8 mouse cellular contexts compared by ENCODE assay signal in the genomic region with DNA sequence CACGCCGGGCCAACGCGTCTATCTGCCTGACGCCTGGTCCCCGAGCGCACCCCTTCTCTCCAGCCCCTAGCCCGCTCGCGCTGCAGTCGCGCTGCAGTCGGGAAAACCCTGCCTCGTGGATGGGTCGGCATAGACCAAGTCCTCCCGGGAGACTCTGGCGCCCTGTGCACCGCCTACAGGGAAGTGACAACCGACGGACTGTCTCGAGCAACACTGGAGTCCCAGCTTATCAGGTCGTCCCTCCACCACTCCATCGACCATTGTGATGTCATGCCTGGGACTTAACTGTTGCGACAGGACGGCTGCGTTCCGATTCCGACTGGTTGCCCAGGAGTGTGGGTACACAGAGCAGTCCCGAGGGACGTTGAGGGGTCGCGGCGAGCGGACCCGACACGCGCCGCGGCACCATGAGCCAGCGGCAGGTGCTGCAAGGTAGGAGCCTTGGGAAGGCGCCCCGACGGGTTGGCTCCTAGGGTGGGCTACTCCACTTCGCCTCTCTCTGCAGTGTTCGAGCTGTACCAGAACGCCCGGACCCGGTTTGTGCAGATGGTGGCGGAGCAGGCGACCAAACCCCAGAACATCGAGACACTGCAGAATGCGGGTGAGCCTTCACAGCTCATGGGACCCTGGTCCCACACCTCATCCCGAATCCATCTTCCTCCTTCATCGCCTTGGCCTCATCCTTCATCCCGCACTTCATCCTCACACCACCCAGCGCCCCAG. TPM values are rescaled to one million over a fixed set of nuclear protein-coding genes. Genes with fewer than 3 reads are reported as not detected.
DNase-seq lines count a peak whose midpoint lies in the region; ATAC-seq and TF ChIP-seq lines count a peak whose summit lies in the region.

No protein-coding gene starts in this region.

- peaks cover 15% of the 10 kb centered on the region for H3K4me1 ChIP-seq in limb, embryonic 10.5 days
- peaks cover 6% of the 10 kb centered on the region; the same call in 1 of the 2 replicates for H3K4me1 ChIP-seq in midbrain, postnatal 0 days (ENCODE audit: insufficient read depth, low read length)

- peak overlapping the region; percentile 24 for H3K4me3 ChIP-seq in limb, embryonic 10.5 days
- no peak overlapping the region for H3K4me3 ChIP-seq in midbrain, postnatal 0 days (ENCODE audit: low read depth, low read length)

- no peaks in the 10 kb centered on the region for H3K9me3 ChIP-seq in limb, embryonic 10.5 days (replicated peaks)
- no peaks in the 10 kb centered on the region for H3K9me3 ChIP-seq in midbrain, postnatal 0 days (ENCODE audit: low read length)

- H3K4me2 ChIP-seq in midbrain, postnatal 0 days (ENCODE audit: low read depth, low read length, poor library complexity, severe bottlenecking) = no peak overlapping the region

- TF ChIP-seq CTCF in midbrain, postnatal 0 days (IDR thresholded peaks at IDR 0.05) = no peak

- no peak overlapping the region for H3K27ac ChIP-seq in limb, embryonic 10.5 days
- no peak overlapping the region for H3K27ac ChIP-seq in midbrain, postnatal 0 days (ENCODE audit: low read depth, low read length)

- DNase-seq in adrenal gland, postnatal 25 days = peak; percentile 3
- DNase-seq in adrenal gland, adult 8-10 months = no peak
- DNase-seq in right cerebral cortex, postnatal 4 days = peak; percentile 26
- no peak for DNase-seq in right cerebral cortex, postnatal 14 days
- DNase-seq in limb, embryonic 10.5 days (ENCODE audit: low spot score) = peak; percentile 66
- no peak for DNase-seq in midbrain, postnatal 0 days (ENCODE audit: low spot score)
- DNase-seq in layer of hippocampus, adult 9-10 months (ENCODE audit: low spot score) = no peak

- ATAC-seq in granulocyte monocyte progenitor cell, adult 5-6 weeks (replicated peaks; ENCODE audit: poor library complexity, severe bottlenecking) = peak; percentile 80
- 0 out of 2 replicates have a peak, but pooled peaks have one; percentile 17 for ATAC-seq in midbrain, postnatal 0 days (ENCODE audit: low FRiP score)

- WGBS in limb, embryonic 10.5 days = under 1% methylated on average over 56 of the region's 56 CpGs
- WGBS in midbrain, postnatal 0 days = under 1% methylated on average over 56 of the region's 56 CpGs

- H3K27me3 ChIP-seq in limb, embryonic 10.5 days (ENCODE audit: low read depth, poor library complexity, severe bottlenecking) = peaks cover 91% of the 10 kb centered on the region
- H3K27me3 ChIP-seq in midbrain, postnatal 0 days (ENCODE audit: insufficient read depth, low read length) = peaks cover 49% of the 10 kb centered on the region

- H3K36me3 ChIP-seq in limb, embryonic 10.5 days = no peaks in the 10 kb centered on the region
- no peaks in the 10 kb centered on the region for H3K36me3 ChIP-seq in midbrain, postnatal 0 days (ENCODE audit: insufficient read depth, low read length)

- H3K9ac ChIP-seq in midbrain, postnatal 0 days (replicated peaks; ENCODE audit: low read length, poor library complexity, severe bottlenecking) = no peak overlapping the region

RNA-seq across cellular contexts. Expression of gene Spag6, which starts 5.0 kb away (rescaled TPM):
- 0.67 TPM in 1 of 2 replicates, not detected in the other for total RNA-seq in adrenal gland, postnatal 25 days (2021)
- total RNA-seq in adrenal gland, adult 8-10 months (2022) = 1 to 10 TPM in 2 of 4 experiments, under 1 TPM in 2; 0.44 to 1.3 (median 1.1) TPM
- not detected in 2 replicates for total RNA-seq in granulocyte monocyte progenitor cell, adult 5-6 weeks (2014; fragmentation: Nextera tagmentation)
- not detected in 2 replicates for total RNA-seq in granulocyte monocyte progenitor cell, adult 5-6 weeks (2017)
- polyA plus RNA-seq in limb, embryonic 10.5 days (2016; fragmentation: Nextera tagmentation; extraction: Ambion mirVana) = not detected in 2 replicates
- not detected in 2 replicates for total RNA-seq in midbrain, postnatal 0 days (2014; rRNA removed)
- not detected in 2 replicates for polyA plus RNA-seq in midbrain, postnatal 0 days (2015; fragmentation: Nextera tagmentation; extraction: Ambion mirVana)

RNA-seq across cellular contexts. Expression of gene Bmi1, which starts 22.0 kb away (rescaled TPM):
- 54.6 and 57.5 TPM in 2 replicates for total RNA-seq in adrenal gland, postnatal 25 days (2021)
- total RNA-seq in adrenal gland, adult 8-10 months (2022) = 10 to 100 TPM; 51.7 to 81.7 (median 64.4) TPM
- 31.9 and 32.1 TPM in 2 replicates for total RNA-seq in granulocyte monocyte progenitor cell, adult 5-6 weeks (2014; fragmentation: Nextera tagmentation)
- 26.6 and 41.9 TPM in 2 replicates for total RNA-seq in granulocyte monocyte progenitor cell, adult 5-6 weeks (2017)
- polyA plus RNA-seq in limb, embryonic 10.5 days (2016; fragmentation: Nextera tagmentation; extraction: Ambion mirVana) = 16.9 and 22.3 TPM in 2 replicates
- 49.1 and 64.4 TPM in 2 replicates for total RNA-seq in midbrain, postnatal 0 days (2014; rRNA removed)
- 11.5 and 13.1 TPM in 2 replicates for polyA plus RNA-seq in midbrain, postnatal 0 days (2015; fragmentation: Nextera tagmentation; extraction: Ambion mirVana)

RNA-seq across cellular contexts. Expression of gene Commd3, which starts 26.6 kb away (rescaled TPM):
- 112 and 116 TPM in 2 replicates for total RNA-seq in adrenal gland, postnatal 25 days (2021)
- total RNA-seq in adrenal gland, adult 8-10 months (2022) = 100 to 1,000 TPM; 115 to 126 (median 121) TPM
- 107 and 136 TPM in 2 replicates for total RNA-seq in granulocyte monocyte progenitor cell, adult 5-6 weeks (2014; fragmentation: Nextera tagmentation)
- 205 and 217 TPM in 2 replicates for total RNA-seq in granulocyte monocyte progenitor cell, adult 5-6 weeks (2017)
- 96.0 and 135 TPM in 2 replicates for polyA plus RNA-seq in limb, embryonic 10.5 days (2016; fragmentation: Nextera tagmentation; extraction: Ambion mirVana)
- 128 and 139 TPM in 2 replicates for total RNA-seq in midbrain, postnatal 0 days (2014; rRNA removed)
- polyA plus RNA-seq in midbrain, postnatal 0 days (2015; fragmentation: Nextera tagmentation; extraction: Ambion mirVana) = 187 and 193 TPM in 2 replicates

Comparison
In these comparisons a context has a peak if more than half of its experiments do, and no peak if none do; other contexts are left out.
1. DNase-seq: peak in adrenal gland, postnatal 25 days (single experiment), right cerebral cortex, postnatal 4 days (single experiment) and limb, embryonic 10.5 days (single experiment); none in adrenal gland, adult 8-10 months (single experiment), right cerebral cortex, postnatal 14 days (single experiment), midbrain, postnatal 0 days (single experiment) and layer of hippocampus, adult 9-10 months (single experiment).